Mouse (Mus musculus) intestine, embryonic 16.5 days (tissue): ENCODE results near the gene Stau1. TPM values are rescaled to one million over a fixed set of nuclear protein-coding genes. Genes with fewer than 3 reads are reported as not detected.
"Not testable (repeated sequence)": the region's sequence is repeated elsewhere in the genome, so short reads cannot be mapped to it uniquely, and the experiment has no call there.

Experiments used
- ATAC-seq: fragments of 200-750 bp; cut with Nextera tagmentation; 2 replicates; pipeline ENCODE4 v1.8.0; 2017; ENCODE audit warnings: moderate TSS enrichment, moderate library complexity
- H3K27ac ChIP-seq: fragments of 300-500 bp; sonication (generic); 2 replicates; pipeline ENCODE4 v1.5.1; 2014; ENCODE audit warnings: mild to moderate bottlenecking, low read length
- H3K27me3 ChIP-seq: fragments of 300-500 bp; sonication (generic); replicated peaks from 2 replicates; pipeline ENCODE4 v1.6.1; 2014; ENCODE audit warnings: low read length, control low read depth, mixed read lengths; ENCODE audit not compliant: control insufficient read depth, insufficient read depth
- H3K36me3 ChIP-seq: fragments of 300-500 bp; sonication (generic); 2 replicates; pipeline ENCODE4 v1.6.1; 2014; ENCODE audit warnings: low read length, control low read depth; ENCODE audit not compliant: control insufficient read depth, insufficient read depth
- H3K4me1 ChIP-seq: fragments of 300-500 bp; sonication (generic); 2 replicates; pipeline ENCODE4 v1.6.1; 2014; ENCODE audit warnings: low read length, control low read depth, mixed read lengths; ENCODE audit not compliant: control insufficient read depth, insufficient read depth
- H3K4me2 ChIP-seq: fragments of 300-500 bp; sonication (generic); 2 replicates; pipeline ENCODE4 v1.6.1; 2014; ENCODE audit warnings: low read depth, low read length, control low read depth
- H3K4me3 ChIP-seq: fragments of 300-500 bp; sonication (generic); 2 replicates; pipeline ENCODE4 v1.5.1; 2014; ENCODE audit warnings: mild to moderate bottlenecking, low read length
- H3K9ac ChIP-seq: fragments of 300-500 bp; sonication (generic); 2 replicates; pipeline ENCODE4 v1.6.1; 2014; ENCODE audit warnings: low read depth, low read length
- H3K9me3 ChIP-seq: fragments of 300-500 bp; sonication (generic); 2 replicates; pipeline ENCODE4 v1.6.1; 2016; ENCODE audit warnings: low read length, control low read depth; ENCODE audit not compliant: control insufficient read depth
- WGBS: fragments of 180-500 bp; shearing (Covaris S2); extraction: QIAGEN DNeasy Blood & Tissue Kit; methylation state at CpG from one replicate; pipeline ENCODE4 v1.1.7; 2014; 5-methylcytosine and 5-hydroxymethylcytosine counted together
- polyA plus RNA-seq: library from polyadenylated mRNA; unstranded; fragments of >200 nt; fragmentation: Nextera tagmentation; extraction: Ambion mirVana; gene quantifications from 2 replicates; pipeline ENCODE4 v1.2.1, GENCODE M21; 2015

Stau1 gene
- polyA plus RNA-seq, 1 experiment from 2014 or later: 61.2 TPM

DNA sequence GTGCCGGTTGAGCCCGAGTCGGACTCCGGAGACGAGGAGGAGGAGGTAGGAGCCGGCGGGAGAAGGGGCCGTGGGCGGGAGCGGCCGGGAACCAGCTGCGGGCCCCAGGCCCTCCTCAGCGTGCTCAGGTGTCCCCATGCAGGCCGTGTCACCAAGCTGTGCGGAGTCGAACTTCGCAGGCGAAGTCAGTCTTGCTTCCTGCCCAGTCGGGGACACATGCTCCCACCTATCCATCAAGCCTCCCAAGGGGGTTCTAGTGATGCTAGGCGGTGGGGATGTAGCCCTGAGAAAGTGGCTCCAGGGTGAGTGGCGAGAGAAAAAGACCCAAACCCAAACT, 19.3 kb upstream of the Stau1 start:
- Histone ChIP-seq H3K4me1 (peaks cover 16% of the 10 kb centered on the region), H3K27ac (no peak overlapping the region)
- ATAC-seq: peak; percentile 73

DNA sequence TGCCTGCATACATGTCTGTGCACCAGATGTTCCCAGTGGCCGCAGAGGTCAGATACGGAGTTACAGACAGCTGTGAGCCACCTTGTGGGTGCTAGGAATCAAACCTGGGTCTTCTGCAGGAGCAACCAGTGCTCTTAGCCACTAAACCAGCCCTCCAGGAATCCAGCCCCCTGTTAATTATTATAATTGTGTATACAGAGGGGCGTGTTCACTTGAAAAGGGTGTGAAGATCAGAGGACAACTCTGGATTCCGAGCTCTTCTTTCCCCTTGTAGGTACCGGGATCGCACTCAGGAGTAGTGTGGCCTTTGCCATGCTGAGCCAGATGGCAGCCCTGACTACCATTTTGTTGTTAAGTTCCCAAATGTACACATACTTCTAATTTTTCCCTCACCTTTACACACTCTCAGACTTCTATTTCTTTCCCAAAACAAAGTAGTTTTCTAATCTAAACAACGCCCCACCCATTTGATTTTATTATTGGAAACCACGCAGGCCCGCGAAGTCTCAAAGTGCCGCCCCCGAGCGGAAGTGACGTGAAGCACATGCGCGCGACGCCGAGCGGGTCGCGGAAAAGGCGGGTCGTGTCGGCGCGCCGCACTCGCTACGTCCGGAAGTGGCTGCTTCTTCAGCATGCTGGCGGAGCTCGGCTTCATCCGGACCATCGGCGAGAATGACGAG, 18.7 kb upstream of the Stau1 start, which contains the start of gene Ddx27:
Gene Ddx27 (plus strand): TSS at position 492 of the 680 bp plus-strand sequence.
- ATAC-seq: peak; percentile 93

More for the DNA sequence above, 19.3 kb upstream of the Stau1 start:
- H3K36me3 ChIP-seq: peaks cover 6% of the 10 kb centered on the region
- peak overlapping the region; percentile 96 for H3K4me2 ChIP-seq
- H3K27me3 ChIP-seq: no peaks in the 10 kb centered on the region
- no peaks in the 10 kb centered on the region for H3K9me3 ChIP-seq
- H3K4me3 ChIP-seq: peak overlapping the region; percentile 93
- WGBS: under 1% methylated on average over 21 of the region's 21 CpGs
- H3K9ac ChIP-seq: peak overlapping the region; percentile 86

GRCm38 (mm10) chr2:167010546-167010945, 14.4 kb upstream of the Stau1 start:
- H3K36me3 ChIP-seq: no peaks in the 10 kb centered on the region
- H3K9me3 ChIP-seq: no peaks in the 10 kb centered on the region
- H3K9ac ChIP-seq: no peak overlapping the region
- H3K4me3 ChIP-seq: no peak overlapping the region
- H3K27ac ChIP-seq: no peak overlapping the region
- H3K27me3 ChIP-seq: no peaks in the 10 kb centered on the region
- ATAC-seq: no peak
- WGBS: 83% methylated on average over 3 of the region's 3 CpGs
- no peak overlapping the region for H3K4me2 ChIP-seq
- peaks cover 3% of the 10 kb centered on the region for H3K4me1 ChIP-seq

More for the DNA sequence above, 18.7 kb upstream of the Stau1 start, which contains the start of gene Ddx27:
- Histone ChIP-seq H3K36me3 (peaks cover 1% of the 10 kb centered on the region), H3K4me2 (peak within 1 kb of the TSS; percentile 96), H3K4me3 (peak within 1 kb of the TSS; percentile 93), H3K9ac (peak within 1 kb of the TSS; percentile 86), H3K9me3 (no peaks in the 10 kb centered on the region), H3K27me3 (no peaks in the 10 kb centered on the region), H3K27ac (peak within 1 kb of the TSS; percentile 58), H3K4me1 (peaks cover 16% of the 10 kb centered on the region)
- WGBS: 2% methylated on average over 37 of the region's 37 CpGs

GRCm38 (mm10) chr2:167009483-167009882, 13.4 kb upstream of the Stau1 start:
- no peak overlapping the region for H3K4me3 ChIP-seq
- no peaks in the 10 kb centered on the region for H3K27me3 ChIP-seq
- H3K4me2 ChIP-seq: no peak overlapping the region
- no peak for ATAC-seq
- H3K36me3 ChIP-seq: no peaks in the 10 kb centered on the region
- no peak overlapping the region for H3K27ac ChIP-seq
- H3K4me1 ChIP-seq: peaks cover under 1% of the 10 kb centered on the region
- H3K9me3 ChIP-seq: no peaks in the 10 kb centered on the region
- WGBS: 79% methylated on average over 4 of the region's 4 CpGs
- no peak overlapping the region for H3K9ac ChIP-seq

DNA sequence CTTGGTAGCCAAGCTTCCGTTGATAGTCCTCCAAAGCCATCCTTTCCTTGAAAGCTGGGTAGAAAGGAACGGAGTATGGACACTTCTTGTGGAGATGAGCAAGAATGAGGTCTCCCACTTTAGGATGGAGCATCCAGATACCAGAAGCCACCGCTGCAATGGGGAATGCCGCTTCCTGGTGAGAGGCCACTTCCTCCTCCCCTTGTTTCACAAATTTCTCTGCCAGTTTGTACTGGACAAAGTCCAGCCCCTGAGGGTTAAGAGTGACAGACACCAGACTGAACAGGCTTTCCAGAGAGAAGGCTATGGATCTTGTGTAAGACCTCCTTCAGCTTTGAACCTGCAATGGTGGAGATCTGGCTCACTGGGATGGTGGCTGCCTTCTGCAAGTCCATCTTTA, 11.5 kb upstream of the Stau1 start:
- peak; percentile 57; the same call in 1 of the 2 replicates for ATAC-seq
- 70% methylated on average over 4 of the region's 4 CpGs for WGBS
- H3K4me3 ChIP-seq: not testable (repeated sequence)

GRCm38 (mm10) chr2:167007001-167007491, 10.9 kb upstream of the Stau1 start:
- Histone ChIP-seq H3K4me1 (no peaks in the 10 kb centered on the region), H3K4me3 (no peak overlapping the region), H3K9me3 (no peaks in the 10 kb centered on the region), H3K9ac (no peak overlapping the region), H3K27me3 (no peaks in the 10 kb centered on the region), H3K27ac (no peak overlapping the region), H3K4me2 (no peak overlapping the region), H3K36me3 (no peaks in the 10 kb centered on the region)
- no peak for ATAC-seq
- 77% methylated on average over 13 of the region's 13 CpGs for WGBS

More for the DNA sequence above, 11.5 kb upstream of the Stau1 start:
- H3K27me3 ChIP-seq, H3K27ac ChIP-seq, H3K4me2 ChIP-seq, H3K4me1 ChIP-seq, H3K9me3 ChIP-seq, H3K36me3 ChIP-seq, H3K9ac ChIP-seq: not testable (repeated sequence)

- H3K9me3 ChIP-seq: no peaks in the 10 kb centered on the region
- 87% methylated on average over 2 of the region's 2 CpGs for WGBS
Observed at GRCm38 (mm10) chr2:167006355-167006754, 10.3 kb upstream of the Stau1 start.

DNA sequence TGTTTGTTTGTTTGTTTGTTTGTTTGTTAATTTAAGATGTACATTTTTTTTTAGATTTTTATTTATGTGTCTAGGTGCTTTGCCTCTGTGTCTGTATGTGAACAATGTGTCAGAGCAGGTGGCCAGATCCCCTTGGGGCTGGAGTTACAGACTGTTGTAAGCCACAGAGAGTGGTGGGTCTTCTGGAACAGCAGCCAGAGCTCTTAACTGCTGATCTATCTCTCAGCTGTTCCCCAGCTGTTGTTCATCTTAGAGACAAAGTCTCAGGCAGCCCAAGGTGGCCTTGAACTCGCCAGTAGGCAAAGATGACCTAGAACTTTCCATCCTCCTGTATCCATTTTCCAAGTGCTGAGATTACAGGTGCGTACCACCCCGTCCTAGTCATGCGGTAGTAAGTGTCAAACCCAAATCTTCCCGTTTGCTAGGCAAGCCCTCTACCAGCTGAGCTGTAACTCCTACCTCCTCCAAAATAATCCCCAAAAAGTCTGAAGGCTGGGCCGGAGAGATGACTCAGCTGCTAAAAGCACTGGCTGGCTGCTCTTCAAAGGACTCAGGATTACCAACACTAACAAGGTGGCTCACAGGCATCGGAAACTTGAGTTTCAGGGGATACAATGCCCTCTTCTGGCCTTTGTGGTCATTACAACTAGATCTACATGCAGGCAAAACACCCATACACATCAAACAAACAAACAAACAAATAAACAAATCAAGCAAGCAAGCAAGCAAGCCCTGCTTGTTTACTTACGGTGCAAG, 8.2 kb upstream of the Stau1 start:
- H3K27ac ChIP-seq: no peak overlapping the region
- H3K9ac ChIP-seq: no peak overlapping the region
- no peaks in the 10 kb centered on the region; the same call in 1 of the 2 replicates for H3K27me3 ChIP-seq
- 43% methylated on average over 8 of the region's 8 CpGs for WGBS
- no peak overlapping the region for H3K4me2 ChIP-seq
- H3K9me3 ChIP-seq: no peaks in the 10 kb centered on the region
- no peak; the same call in 1 of the 2 replicates for ATAC-seq
- no peaks in the 10 kb centered on the region for H3K36me3 ChIP-seq
- H3K4me3 ChIP-seq: no peak overlapping the region
- H3K4me1 ChIP-seq: no peaks in the 10 kb centered on the region

More at GRCm38 (mm10) chr2:167006355-167006754, 10.3 kb upstream of the Stau1 start:
- no peaks in the 10 kb centered on the region for H3K4me1 ChIP-seq
- no peak overlapping the region for H3K4me3 ChIP-seq
- peak; percentile 66; the same call in 1 of the 2 replicates for ATAC-seq
- H3K27ac ChIP-seq: no peak overlapping the region
- no peaks in the 10 kb centered on the region for H3K36me3 ChIP-seq
- H3K4me2 ChIP-seq: no peak overlapping the region
- H3K9ac ChIP-seq: no peak overlapping the region
- no peaks in the 10 kb centered on the region for H3K27me3 ChIP-seq

- H3K4me1 ChIP-seq: 0 out of 2 replicates have a peak, but pooled peaks cover 3% of the 10 kb centered on the region
- ATAC-seq: no peak
- H3K4me3 ChIP-seq: no peak overlapping the region
- H3K27ac ChIP-seq: no peak overlapping the region
- H3K27me3 ChIP-seq: no peaks in the 10 kb centered on the region; the same call in 1 of the 2 replicates
- 75% methylated on average over 9 of the region's 9 CpGs for WGBS
- H3K9me3 ChIP-seq: no peaks in the 10 kb centered on the region
- H3K36me3 ChIP-seq: no peaks in the 10 kb centered on the region
- no peak overlapping the region for H3K4me2 ChIP-seq
- H3K9ac ChIP-seq: no peak overlapping the region
Observed at GRCm38 (mm10) chr2:167001486-167001885, 5.4 kb upstream of the Stau1 start.
